Mouse (Mus musculus) v-Abl transformed pro-B cells (cell line): ENCODE measurements at regions not wholly inside any gene's neighbourhood (a gene's known extent, or its start where the extent isn't known, plus 50 kb on each side); places are given as distances from the start of the nearest gene placed in this dataset.

Experiments used
- in situ Hi-C, 2 experiments: fragments of 400-800 bp; cut with MboI; formaldehyde crosslinking; loops; one replicate each; pipeline ENCODE4 v1.15.1; 2025; ENCODE audit not compliant: unreplicated experiment in 2 of 2

GRCm38 (mm10) chr13:6251025-6251862 lies 296.7 kb upstream of the Pitrm1 start:
- in situ Hi-C loops = no loop called here

DNA sequence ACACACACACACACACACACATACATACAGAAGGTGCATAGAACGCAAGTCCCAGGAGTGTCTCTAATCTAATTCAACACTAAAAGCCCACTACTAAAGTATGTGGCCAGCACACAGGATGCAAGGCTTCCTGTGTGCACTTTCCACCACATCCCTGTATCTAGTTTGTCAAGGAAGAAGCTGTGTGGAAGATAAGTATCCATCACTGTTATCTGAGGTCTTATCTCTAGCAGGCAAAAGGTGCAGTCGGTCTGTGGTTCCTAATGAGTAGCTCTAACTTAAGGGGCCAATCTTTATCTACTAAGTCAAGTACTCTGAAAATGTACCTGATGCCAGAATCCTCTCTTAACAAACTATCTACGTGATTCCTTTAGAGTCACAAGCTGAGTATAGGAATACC lies 295.8 kb upstream of the Pitrm1 start:
- in situ Hi-C loops = no loop called here

DNA sequence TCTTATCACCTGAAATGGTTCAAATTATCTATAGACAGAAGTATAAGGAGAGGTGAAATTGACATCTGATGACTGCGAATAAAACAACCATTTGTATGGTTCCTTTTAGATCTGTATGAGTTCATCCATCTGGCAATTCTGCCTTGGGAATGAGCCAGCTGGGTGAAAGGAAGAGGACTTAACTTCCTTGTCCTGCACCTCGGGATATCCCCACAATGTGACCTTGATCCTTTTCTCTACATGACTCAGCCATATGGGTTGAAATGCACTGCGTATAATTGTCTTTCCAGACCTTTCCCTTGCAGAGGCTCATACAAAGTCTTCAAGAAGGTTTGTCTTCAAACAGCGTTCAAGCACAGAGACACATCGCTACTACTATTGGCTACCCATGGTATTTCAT lies 292.6 kb upstream of the Pitrm1 start:
- in situ Hi-C loops = no loop called here

- in situ Hi-C loops = no loop called here
Observed at GRCm38 (mm10) chr13:6255728-6256496, 292.0 kb upstream of the Pitrm1 start.

DNA sequence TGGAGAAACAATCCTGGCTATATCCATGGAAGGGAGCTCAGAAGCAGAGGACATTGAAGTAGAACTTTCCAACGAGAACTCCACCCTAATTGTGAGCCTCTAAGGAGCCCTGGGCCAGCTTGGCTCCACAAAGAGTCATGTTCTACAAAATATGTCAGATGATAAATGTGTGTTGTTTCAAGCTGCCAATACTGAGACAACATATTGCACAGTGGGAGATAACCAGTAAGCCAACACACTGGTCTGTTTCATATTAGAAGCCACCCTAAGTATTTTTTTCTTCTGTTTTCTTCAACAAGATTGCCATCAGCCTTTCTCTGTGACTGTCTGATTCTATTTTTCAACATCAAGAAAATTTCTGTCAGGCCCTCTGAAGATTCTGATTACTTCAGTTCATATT lies 289.5 kb upstream of the Pitrm1 start:
- in situ Hi-C loops = no loop called here

DNA sequence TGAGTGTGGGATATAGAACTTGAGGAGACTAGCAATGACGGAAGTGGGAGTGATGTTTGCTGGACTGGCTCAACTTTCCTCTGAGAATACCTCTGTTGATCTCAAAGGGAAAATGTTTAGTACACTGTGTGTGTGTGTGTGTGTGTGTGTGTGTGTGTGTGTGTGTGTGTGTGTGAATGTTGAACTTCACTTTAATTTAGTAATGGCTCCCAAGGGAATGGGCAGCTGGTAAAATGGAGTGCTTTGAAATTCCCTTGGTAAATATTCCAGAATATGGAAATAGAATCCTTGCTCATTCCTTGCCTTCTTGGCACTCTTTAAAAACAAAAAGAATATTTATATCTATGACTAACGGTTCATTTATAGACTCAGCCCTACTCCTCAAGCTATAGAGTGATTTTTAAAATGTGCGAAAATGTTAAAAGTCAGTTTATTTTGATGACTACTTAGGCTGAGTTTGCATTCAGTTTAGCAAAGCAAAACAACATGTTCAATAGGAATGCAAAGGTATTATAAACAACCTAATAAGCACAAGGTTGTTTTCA lies 287.6 kb upstream of the Pitrm1 start:
- in situ Hi-C loops = no loop called here

DNA sequence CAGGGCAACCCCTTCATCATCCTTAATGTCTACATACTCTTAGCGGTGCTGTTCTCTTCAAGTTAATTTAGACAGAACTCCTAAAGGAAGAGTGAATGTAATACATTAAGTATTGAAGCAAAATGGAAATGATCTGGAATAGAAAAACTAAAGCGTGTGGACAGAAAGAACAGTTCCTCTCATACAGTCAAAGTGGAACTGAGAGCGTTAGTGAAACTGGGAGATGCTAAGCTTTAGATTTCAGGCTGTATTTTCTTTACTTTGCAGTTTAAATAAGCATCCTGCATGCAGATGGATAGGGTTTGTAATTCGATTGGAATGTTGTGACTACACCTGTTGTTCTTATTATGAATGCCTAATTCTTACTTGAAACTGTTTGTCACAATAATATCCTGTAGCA lies 286.5 kb upstream of the Pitrm1 start:
- in situ Hi-C loops = no loop called here

GRCm38 (mm10) chr13:6270546-6270945 lies 277.4 kb upstream of the Pitrm1 start:
- in situ Hi-C loops = no loop called here

- in situ Hi-C loops = no loop called here
Observed at GRCm38 (mm10) chr13:6272932-6273331, 275.0 kb upstream of the Pitrm1 start.

GRCm38 (mm10) chr13:6280073-6280472 lies 267.9 kb upstream of the Pitrm1 start:
- in situ Hi-C loops = no loop called here

DNA sequence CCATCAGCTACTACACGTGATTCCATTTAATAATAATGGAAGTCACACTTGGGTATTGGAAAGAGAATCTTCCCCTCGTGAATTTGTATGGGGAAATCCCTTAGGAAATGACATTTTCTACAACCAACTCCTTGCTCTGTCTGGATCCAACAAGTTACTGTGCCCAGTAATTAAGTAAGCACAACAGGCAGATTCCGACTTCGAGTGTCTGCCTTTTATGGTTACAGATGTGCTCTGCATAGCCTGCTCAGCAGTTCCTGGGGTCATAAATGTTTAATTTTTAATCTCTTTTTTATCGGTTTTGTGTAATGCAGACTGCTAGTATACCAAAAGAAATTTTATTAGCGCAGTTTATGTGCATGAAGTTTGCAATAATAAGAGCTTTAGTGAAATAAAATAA lies 259.8 kb upstream of the Pitrm1 start:
- in situ Hi-C loops = no loop called here

GRCm38 (mm10) chr13:6292098-6292497 lies 255.9 kb upstream of the Pitrm1 start:
- in situ Hi-C loops = loop anchor here (5.0 to 10.0 kb wide), 5 partner anchors 183 to 1625 kb away; partner anchors contain the start of gene Klf6 (in 1 of the 2)

GRCm38 (mm10) chr13:6305718-6306117 lies 242.2 kb upstream of the Pitrm1 start:
- in situ Hi-C loops = no loop called here

DNA sequence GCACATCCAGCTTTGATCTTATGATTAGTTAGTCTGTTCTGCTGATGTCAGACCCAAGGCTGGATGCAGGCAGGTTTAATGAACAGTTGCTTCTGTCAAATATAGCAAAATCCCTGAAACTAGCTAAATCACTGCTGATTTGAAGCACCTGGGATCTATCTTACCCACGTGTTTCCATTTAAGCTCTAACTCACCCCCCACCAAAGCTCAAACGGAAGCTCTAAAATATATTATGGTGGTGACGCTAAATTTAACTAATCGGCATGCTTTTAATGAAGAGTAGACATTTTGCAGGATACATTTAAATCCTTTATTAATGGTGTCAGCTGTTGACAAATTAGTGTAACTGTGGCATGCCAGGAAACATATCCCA lies 241.3 kb upstream of the Pitrm1 start:
- in situ Hi-C loops = no loop called here

DNA sequence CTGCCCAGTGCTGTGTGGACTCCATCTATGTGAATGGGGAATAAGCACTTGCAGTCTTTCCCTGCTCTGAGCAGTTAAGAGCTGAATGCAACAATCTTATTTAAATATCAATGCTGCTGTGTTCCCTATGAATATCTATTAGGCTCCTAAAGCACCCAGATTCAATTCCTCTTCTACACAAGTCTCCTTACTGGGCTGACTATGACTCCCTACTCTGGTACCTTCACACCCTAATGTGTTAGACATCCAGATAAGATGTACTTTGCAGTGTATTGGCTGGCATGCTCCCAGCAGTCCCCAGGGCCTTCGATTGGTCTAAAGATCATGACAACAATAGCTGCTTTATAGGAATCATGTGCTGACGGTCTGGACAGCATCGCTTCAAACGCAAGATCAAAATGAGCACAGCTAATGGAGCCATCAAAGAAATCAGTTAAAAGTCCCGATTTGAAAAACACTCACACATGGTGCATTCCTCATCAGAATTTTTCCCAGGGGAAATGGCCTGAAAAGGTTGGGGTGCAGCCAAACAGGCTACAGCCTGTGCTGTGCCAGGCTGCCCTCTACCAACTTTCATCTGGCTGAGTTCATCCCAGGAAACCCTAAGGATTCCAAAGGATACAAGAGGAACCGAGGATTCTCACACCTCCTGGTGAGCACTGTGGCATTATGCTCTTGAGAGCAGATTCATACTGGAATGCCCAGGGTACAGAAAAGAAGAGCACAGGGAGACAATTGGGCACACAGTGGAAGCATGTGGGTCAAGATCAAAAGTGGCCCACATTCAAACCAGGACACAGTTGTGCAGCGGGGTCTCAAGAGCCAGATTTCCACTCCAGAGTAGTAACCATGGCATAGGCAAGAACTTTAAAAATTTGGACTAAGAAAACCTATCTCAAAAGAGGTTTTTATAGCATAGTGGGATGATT lies 240.7 kb upstream of the Pitrm1 start:
- in situ Hi-C loops = no loop called here

GRCm38 (mm10) chr13:6316201-6316600 lies 231.7 kb upstream of the Pitrm1 start:
- in situ Hi-C loops = no loop called here

- in situ Hi-C loops = no loop called here
Observed at GRCm38 (mm10) chr13:6323948-6324347, 224.0 kb upstream of the Pitrm1 start.

- in situ Hi-C loops = no loop called here
Observed at GRCm38 (mm10) chr13:6330320-6330950, 217.5 kb upstream of the Pitrm1 start.

- in situ Hi-C loops = no loop called here
Observed at GRCm38 (mm10) chr13:6340157-6340556, 207.8 kb upstream of the Pitrm1 start.

DNA sequence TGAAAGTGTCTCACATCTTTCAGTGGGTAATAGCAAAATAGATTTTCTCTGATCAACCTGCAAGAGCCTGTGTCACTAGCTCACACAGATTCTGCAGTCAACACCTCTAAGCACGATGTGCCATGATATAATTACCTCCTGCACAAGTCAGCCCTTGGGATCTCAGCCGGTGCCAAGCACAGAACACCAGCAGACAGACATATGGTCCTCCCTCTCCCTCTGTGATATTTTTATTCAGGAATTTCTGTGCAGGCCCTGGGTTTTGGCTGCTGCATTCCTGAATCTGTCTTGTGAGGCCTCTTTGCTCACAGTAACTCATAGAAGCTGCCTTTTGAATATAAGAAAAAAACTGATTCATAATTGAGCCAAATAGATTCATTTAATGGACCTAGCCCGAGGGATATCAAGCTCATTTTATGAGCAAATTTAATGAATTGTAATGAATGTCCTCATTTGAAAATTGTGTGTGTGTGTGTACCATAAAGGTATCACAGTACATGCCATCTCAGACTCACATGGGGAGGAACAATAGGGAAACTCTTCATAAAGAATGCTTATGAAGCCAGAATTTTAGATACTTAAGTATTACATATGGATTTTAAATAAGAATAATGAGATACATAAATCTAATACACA lies 206.7 kb upstream of the Pitrm1 start:
- in situ Hi-C loops = no loop called here
